Mouse (Mus musculus) erythroblast, embryonic 14.5 days (primary cell): ENCODE results near the gene Arsg.

ENCODE experiments used
- GATA1 ChIP-seq: IDR thresholded peaks from 2 replicates; pipeline ENCODE4 v1.6.1; 2012; ENCODE audit warnings: low read length, inconsistent platforms, mixed read lengths
- TAL1 ChIP-seq: IDR thresholded peaks from 3 replicates; pipeline ENCODE4 v1.6.1; 2012; ENCODE audit warnings: low read length, inconsistent platforms, mixed read lengths

GRCm38 (mm10) chr11:109563708-109564107 is 90.5 kb downstream of the Arsg start:
- TF ChIP-seq GATA1 (no peak), TAL1 (no peak)
